Mouse (Mus musculus) forebrain, postnatal 0 days (tissue): ENCODE results near the gene Zc3h15. TPM values are rescaled to one million over a fixed set of nuclear protein-coding genes. Genes with fewer than 3 reads are reported as not detected.

ENCODE experiments used
- ATAC-seq: fragments of 200-750 bp; cut with Nextera tagmentation; 2 replicates; pipeline ENCODE4 v1.8.0; 2017; ENCODE audit warnings: mild to moderate bottlenecking, moderate library complexity
- DNase-seq: peaks from one replicate; pipeline ENCODE4 v3.0.0-alpha.2; 2015
- H3K27ac ChIP-seq: fragments of 300-500 bp; sonication (generic); 2 replicates; pipeline ENCODE4 v1.5.1; 2014; ENCODE audit warnings: low read depth, mild to moderate bottlenecking, antibody characterized with exemption, low read length, moderate library complexity, mixed read lengths
- H3K27me3 ChIP-seq: fragments of 300-500 bp; sonication (generic); 2 replicates; pipeline ENCODE4 v1.6.1; 2014; ENCODE audit warnings: mild to moderate bottlenecking, low read length, mixed read lengths; ENCODE audit not compliant: insufficient read depth
- H3K36me3 ChIP-seq: fragments of 300-500 bp; sonication (generic); 2 replicates; pipeline ENCODE4 v1.6.1; 2014; ENCODE audit warnings: mild to moderate bottlenecking, moderate library complexity; ENCODE audit not compliant: insufficient read depth
- H3K4me1 ChIP-seq: fragments of 300-500 bp; sonication (generic); 2 replicates; pipeline ENCODE4 v1.6.1; 2014; ENCODE audit warnings: antibody characterized with exemption; ENCODE audit not compliant: insufficient read depth
- H3K4me2 ChIP-seq: fragments of 300-500 bp; sonication (generic); 2 replicates; pipeline ENCODE4 v1.6.1; 2014; ENCODE audit warnings: low read depth, mild to moderate bottlenecking, moderate library complexity
- H3K4me3 ChIP-seq: fragments of 300-500 bp; sonication (generic); 2 replicates; pipeline ENCODE4 v1.5.1; 2014; ENCODE audit warnings: low read depth, low read length, mixed read lengths
- H3K9ac ChIP-seq: fragments of 300-500 bp; sonication (generic); 2 replicates; pipeline ENCODE4 v1.6.1; 2014; ENCODE audit warnings: mild to moderate bottlenecking
- H3K9me3 ChIP-seq: fragments of 300-500 bp; sonication (generic); 2 replicates; pipeline ENCODE4 v1.6.1; 2016; ENCODE audit warnings: low read length
- CTCF ChIP-seq: sonication (generic); IDR thresholded peaks from 2 replicates; pipeline ENCODE4 v1.5.1; 2016; ENCODE audit warnings: antibody characterized with exemption, control low read depth, low read depth
- WGBS: fragments of 180-500 bp; shearing (Covaris S2); extraction: QIAGEN DNeasy Blood & Tissue Kit; methylation state at CpG from one replicate; pipeline ENCODE4 v1.1.7; 2014; 5-methylcytosine and 5-hydroxymethylcytosine counted together
- polyA plus RNA-seq: library from polyadenylated mRNA; unstranded; fragments of >200 nt; fragmentation: Nextera tagmentation; extraction: Ambion mirVana; gene quantifications from 2 replicates; pipeline ENCODE4 v1.2.1, GENCODE M21; 2015
- total RNA-seq: library from RNA; depleted of rRNA; stranded (reverse); fragments of >200 nt; gene quantifications from 2 replicates; pipeline ENCODE4 v1.2.3, GENCODE M21; 2014; rRNA removed

The Zc3h15 gene
- total RNA-seq = 106 and 110 TPM in 2 replicates
- polyA plus RNA-seq = 157 and 189 TPM in 2 replicates

- peak; percentile 85 for TF ChIP-seq CTCF
- Histone ChIP-seq H3K27ac (peak within 1 kb of the TSS; percentile 89), H3K27me3 (no peaks in the 10 kb centered on the region), H3K4me1 (peaks cover 6% of the 10 kb centered on the region; the same call in 1 of the 2 replicates), H3K4me2 (peak within 1 kb of the TSS; percentile 75), H3K9me3 (no peaks in the 10 kb centered on the region), H3K4me3 (peak within 1 kb of the TSS; percentile 87), H3K36me3 (no peaks in the 10 kb centered on the region), H3K9ac (peak within 1 kb of the TSS; percentile 94)
- 2% methylated on average over 98 of the region's 100 CpGs for WGBS
- DNase-seq (peak; percentile 98), ATAC-seq (peak; percentile 100)
These were observed at the start of gene Zc3h15 for GRCm38 (mm10) chr2:83644276-83645252. Zc3h15 (plus strand) TSS chr2:83644435.

GRCm38 (mm10) chr2:83620558-83621367 is 23.5 kb upstream of the Zc3h15 start:
- ATAC-seq (no peak), DNase-seq (no peak)
- Histone ChIP-seq H3K4me3 (no peak overlapping the region), H3K36me3 (no peaks in the 10 kb centered on the region), H3K4me1 (no peaks in the 10 kb centered on the region), H3K9ac (no peak overlapping the region), H3K27me3 (no peaks in the 10 kb centered on the region), H3K27ac (no peak overlapping the region), H3K4me2 (no peak overlapping the region), H3K9me3 (no peaks in the 10 kb centered on the region)
- no peak for TF ChIP-seq CTCF
- WGBS = 85% methylated on average over 11 of the region's 11 CpGs

- no peak for TF ChIP-seq CTCF
- no peak overlapping the region for H3K4me2 ChIP-seq
- no peak for DNase-seq
- no peak overlapping the region for H3K4me3 ChIP-seq
- 82% methylated on average over 4 of the region's 4 CpGs for WGBS
- H3K9ac ChIP-seq = no peak overlapping the region
- ATAC-seq = no peak
- no peak overlapping the region for H3K27ac ChIP-seq
- H3K27me3 ChIP-seq = no peaks in the 10 kb centered on the region
- H3K9me3 ChIP-seq = no peaks in the 10 kb centered on the region
- H3K4me1 ChIP-seq = no peaks in the 10 kb centered on the region
- H3K36me3 ChIP-seq = no peaks in the 10 kb centered on the region
These were observed 22.7 kb upstream of the Zc3h15 start for GRCm38 (mm10) chr2:83621511-83621910.

DNA sequence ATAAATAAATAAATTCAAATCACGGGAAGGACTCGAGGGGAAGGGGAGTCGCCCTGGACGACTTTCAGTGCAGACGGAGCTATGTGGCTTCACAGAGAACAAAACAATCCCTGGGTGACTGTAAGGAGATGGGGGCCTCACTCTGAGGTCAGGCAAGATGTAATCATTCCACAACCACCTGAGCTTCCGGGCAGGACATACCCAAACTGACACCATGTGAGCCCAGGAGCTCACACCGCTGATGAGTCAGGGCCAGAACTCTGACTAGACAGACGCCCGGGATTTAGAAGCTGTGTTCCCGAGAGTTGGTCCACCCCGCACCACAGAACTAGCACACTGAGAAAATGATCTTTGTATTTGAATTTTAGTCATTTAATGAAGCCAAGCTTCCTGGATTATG is 21.4 kb upstream of the Zc3h15 start:
- no peak overlapping the region for H3K9ac ChIP-seq
- no peaks in the 10 kb centered on the region for H3K4me1 ChIP-seq
- H3K4me3 ChIP-seq = no peak overlapping the region
- DNase-seq = no peak
- H3K27me3 ChIP-seq = no peaks in the 10 kb centered on the region
- H3K4me2 ChIP-seq = 0 out of 2 replicates have a peak overlapping the region, but pooled peaks have one; percentile 5
- no peaks in the 10 kb centered on the region for H3K36me3 ChIP-seq
- no peaks in the 10 kb centered on the region for H3K9me3 ChIP-seq
- H3K27ac ChIP-seq = no peak overlapping the region
- 40% methylated on average over 11 of the region's 11 CpGs for WGBS
- TF ChIP-seq CTCF = no peak
- no peak for ATAC-seq

GRCm38 (mm10) chr2:83624045-83624444 is 20.2 kb upstream of the Zc3h15 start:
- 39% methylated on average over 4 of the region's 4 CpGs for WGBS
- peak; percentile 57 for DNase-seq

DNA sequence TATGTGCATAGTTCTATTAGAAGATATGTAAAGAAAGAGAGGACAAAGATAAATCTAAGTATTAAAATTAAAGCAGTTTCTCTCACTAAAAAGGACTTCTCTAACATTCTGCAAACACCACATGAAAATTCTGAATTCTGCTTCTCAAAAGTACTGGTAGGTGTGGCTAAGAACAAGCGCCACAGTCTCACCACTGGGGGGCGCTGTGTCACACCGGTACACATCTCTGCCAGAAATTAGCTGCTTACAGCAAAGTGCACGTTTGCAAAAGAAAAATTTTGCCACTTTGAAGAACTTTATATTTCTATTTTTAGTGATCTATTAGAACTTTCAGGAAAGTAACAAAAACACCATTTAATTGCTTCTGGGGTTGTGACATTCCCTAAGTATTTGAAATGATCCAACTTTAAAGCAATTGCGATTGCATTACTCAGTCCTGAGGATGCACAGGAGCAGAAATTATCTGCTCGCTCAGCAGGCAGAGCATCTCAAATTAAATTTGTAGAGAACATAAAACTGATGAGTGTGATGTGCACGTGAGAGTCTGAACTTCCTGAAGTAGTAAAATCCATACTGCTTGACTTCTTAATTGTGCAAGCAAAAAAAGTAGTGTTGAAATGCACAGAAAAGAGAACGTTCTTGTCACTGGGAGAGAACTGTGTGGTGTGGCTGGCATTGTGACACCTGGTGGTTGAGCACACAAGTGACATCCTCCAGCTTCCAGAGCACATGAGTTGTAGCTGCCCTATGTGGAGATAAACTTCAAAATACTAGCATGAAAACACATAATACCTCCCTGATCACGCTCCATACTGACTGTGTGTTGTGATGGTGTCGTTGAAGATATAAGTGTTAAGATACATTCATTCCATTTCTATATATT is 18.8 kb upstream of the Zc3h15 start:
- ATAC-seq = peak; percentile 78
- 27% methylated on average over 10 of the region's 10 CpGs for WGBS

More at GRCm38 (mm10) chr2:83624045-83624444, 20.2 kb upstream of the Zc3h15 start:
- Histone ChIP-seq H3K27ac (no peak overlapping the region), H3K4me3 (no peak overlapping the region), H3K36me3 (no peaks in the 10 kb centered on the region), H3K9ac (no peak overlapping the region), H3K27me3 (no peaks in the 10 kb centered on the region), H3K4me1 (no peaks in the 10 kb centered on the region), H3K4me2 (no peak overlapping the region), H3K9me3 (no peaks in the 10 kb centered on the region)
- TF ChIP-seq CTCF = peak; percentile 58
- ATAC-seq = peak; percentile 38; the same call in 1 of the 2 replicates

More for the DNA sequence above, 18.8 kb upstream of the Zc3h15 start:
- H3K9ac ChIP-seq = no peak overlapping the region
- H3K4me1 ChIP-seq = no peaks in the 10 kb centered on the region
- no peaks in the 10 kb centered on the region for H3K36me3 ChIP-seq
- no peak overlapping the region for H3K4me2 ChIP-seq
- no peak overlapping the region for H3K27ac ChIP-seq
- TF ChIP-seq CTCF = peak; percentile 74
- no peaks in the 10 kb centered on the region for H3K27me3 ChIP-seq
- no peaks in the 10 kb centered on the region for H3K9me3 ChIP-seq
- H3K4me3 ChIP-seq = no peak overlapping the region
- DNase-seq = peak; percentile 69
